Mouse (Mus musculus) adipocyte (in vitro differentiated cells): ENCODE data around the gene Dusp23.

Experiments used
- DNase-seq: peaks from one replicate; pipeline ENCODE4 v3.0.0-alpha.2; 2016; ENCODE audit warnings: low spot score

Dusp23 gene

DNA sequence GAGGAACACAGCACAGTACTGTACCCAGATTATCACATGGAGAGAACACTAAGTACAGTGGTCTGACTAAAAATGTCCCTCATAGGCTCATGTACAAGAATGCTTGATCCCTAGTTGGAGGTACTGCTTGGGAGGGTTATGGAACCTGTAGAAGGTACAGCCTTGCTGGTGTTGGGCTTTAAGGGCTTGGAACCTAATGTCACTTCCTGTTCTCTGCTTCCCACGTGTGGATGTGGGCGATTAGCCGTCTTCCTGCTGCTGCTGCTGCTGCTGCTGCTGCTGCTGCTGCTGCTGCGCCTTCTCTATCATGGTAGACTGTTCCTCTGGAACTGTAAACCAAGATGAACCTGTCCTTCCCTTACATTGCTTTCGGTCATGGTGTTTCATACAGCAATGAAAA, 9.2 kb downstream of the Dusp23 start:
- no peak for DNase-seq

DNA sequence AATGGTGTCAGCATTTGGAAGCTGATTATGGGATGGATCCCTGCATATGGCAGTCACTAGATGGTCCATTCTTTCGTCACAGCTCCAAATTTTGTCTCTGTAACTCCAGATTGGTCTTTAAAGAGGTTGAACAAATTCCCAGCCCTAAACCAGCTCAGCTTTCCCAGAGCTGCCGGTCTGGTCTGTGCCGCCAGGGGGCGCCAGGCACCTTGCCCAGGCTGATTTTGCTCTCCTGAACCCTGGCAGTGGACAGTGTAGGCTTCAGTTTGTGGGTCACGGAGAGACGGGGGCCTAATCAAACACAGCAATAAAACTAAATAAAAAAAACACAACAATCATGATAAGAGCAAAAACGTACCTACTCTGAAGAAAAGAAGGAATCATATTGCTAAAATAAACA, 13.5 kb downstream of the Dusp23 start:
- DNase-seq = peak; percentile 44

DNA sequence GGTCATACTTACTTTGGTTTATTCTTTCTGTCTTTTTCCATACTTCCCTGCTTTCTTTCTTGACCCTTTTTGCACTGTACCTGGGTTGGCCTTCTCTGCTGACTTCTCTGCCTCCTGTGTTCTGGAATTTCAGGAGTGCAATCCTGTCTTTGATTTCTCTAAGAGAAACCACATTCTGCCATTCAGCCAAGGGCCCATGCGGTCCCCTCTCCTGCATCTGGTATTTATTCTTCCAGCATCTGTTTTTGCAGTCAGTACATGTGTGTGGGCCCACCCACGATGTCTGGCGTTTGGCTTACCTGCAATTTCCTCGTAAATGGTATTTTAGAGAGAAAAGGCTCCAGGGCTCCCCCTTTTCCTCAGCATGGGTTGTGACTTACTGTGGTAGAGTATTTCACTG, 14.6 kb downstream of the Dusp23 start:
- no peak for DNase-seq

DNA sequence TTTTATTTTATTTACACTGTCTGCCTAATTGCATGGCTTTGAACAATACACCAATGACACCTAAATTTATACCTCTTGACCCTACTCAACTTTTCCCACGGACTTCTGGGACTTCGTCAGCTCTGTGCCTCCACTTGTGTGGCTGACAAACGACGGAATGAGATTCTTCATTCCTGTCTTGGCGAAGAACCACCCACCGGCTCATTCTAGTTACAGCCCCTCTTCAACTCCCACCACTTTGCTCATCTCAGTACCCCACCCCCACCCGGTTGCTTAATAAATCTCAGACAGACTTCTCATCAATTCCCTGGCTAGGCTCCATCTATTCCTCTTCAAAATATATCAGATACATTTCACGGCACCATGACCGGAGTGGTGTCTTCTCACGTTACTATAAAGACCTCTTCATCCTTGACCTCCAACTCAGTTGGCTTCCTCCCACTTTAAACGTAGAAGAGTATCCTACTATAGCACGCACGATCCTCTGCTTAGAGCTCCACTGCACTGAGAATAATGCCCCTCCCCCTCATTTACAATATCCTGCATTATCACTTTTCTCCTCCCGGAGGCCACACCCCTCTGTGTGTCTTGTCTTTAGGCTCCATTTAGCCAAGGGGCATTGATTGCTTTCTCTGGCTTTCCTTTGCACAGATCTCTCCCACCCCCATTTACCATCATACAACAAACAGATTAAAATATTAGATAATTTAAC, 15.2 kb downstream of the Dusp23 start:
- DNase-seq = no peak

DNA sequence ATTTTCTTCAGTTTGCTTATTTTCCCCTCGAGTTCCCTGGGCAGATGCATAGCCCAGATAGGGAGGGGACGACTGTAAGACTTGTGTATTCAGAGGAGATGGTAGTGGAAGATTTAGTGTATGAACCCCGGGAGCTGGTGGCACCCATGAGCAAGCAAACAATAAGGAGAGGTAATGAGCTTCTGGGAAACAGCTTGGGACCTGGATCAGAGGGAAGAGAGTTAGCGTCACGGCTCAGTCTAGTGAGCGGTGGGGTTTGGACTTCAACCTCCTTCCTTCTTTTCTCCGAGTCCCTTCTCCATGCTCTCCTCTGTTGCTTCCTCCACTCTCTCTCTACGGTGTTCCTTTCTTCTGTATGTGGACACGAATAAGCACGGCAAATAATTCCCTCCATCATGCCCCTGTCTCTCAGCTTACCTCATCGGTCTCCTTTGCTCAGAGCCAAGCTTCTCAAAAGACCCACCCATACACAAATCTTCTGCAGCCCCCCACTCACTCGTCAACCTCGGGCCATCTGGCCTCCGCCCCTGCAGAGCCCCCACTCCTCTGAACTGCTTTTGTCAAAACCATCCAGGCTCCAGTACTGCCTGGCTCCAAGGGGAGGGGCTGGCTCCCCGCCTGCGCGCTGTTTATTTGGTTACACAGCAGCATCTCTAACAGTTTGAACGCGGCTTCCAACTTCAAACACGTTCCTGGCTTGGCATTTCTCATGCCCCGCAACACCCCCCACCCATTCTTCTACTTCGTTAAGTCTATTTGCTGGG, 16.0 kb downstream of the Dusp23 start:
- no peak for DNase-seq

DNA sequence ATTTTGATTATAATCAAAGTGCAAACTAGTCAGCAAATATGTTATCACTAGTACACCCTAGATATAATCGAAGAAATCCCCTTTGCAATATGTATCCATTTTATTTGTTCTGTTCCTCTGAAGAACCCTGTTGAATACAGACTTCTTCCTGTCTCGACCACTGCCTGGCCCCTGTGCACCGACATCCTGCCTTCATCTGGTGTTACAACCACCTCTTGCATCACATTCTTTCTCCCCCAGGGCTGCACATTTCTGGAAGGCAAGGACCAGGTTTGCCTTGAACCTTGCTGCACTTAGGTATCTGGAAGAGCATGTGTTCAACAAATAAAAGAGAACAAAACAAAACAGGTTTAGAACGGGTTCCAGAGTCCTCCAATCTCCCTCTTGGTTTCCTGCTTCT, 17.4 kb downstream of the Dusp23 start:
- no peak for DNase-seq

DNA sequence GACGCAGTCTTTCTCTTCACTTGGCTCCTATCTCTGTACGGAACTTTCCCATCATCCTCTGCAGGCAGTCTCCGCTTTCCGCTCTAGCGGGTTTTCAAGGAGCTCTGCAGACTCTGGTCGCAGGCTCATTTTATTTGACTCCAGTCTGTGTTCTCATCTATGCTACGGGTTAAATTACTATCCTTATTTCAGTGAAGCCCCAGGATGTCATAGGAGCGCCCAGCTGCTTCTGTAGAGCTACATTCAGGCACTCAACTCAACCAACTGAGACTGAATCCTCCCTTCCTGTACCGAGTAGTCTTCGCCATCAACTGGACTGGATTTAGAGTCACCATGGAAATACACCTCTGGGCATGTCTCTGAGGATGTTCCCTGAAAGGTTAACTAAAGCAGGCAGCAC, 18.1 kb downstream of the Dusp23 start:
- no peak for DNase-seq

DNA sequence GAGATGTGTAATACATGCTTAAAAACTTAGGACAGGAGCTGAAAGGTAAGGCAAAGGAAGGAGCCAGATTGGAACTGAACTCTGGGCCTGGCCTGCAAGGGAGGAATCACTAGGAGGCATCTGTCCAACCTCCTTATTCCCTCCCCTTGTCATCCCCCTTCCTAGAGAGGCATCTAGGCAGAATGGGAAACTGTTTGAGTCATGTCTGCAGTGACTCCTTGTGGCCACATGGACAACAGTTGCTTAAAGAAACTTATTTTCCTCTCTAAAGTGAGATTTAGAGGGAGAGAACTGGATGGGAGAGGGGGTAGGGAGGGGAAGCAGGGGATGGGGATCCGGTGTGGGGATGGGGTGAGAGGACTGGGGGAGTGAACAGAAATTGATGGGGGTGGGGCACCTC, 20.0 kb downstream of the Dusp23 start:
- peak; percentile 14 for DNase-seq

DNA sequence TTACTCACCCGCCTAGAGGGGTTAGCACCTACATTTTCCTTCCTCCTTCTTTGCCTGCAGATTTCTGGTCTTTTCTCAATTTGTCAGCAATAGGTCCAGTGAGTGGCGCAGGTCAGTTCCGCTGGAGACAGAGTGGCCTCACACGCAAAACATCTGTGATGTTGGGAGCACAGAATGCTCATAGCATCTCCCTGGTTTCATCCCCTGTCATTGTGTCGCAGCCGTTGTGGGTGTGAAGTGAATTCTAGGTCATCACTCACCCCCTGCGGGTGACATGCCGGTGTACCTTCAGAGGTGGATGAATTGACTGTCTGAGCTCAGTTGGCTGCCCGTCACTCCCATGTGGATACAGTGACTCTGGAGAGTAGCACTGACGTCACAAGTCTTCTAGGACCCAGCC, 21.5 kb downstream of the Dusp23 start:
- no peak for DNase-seq

DNA sequence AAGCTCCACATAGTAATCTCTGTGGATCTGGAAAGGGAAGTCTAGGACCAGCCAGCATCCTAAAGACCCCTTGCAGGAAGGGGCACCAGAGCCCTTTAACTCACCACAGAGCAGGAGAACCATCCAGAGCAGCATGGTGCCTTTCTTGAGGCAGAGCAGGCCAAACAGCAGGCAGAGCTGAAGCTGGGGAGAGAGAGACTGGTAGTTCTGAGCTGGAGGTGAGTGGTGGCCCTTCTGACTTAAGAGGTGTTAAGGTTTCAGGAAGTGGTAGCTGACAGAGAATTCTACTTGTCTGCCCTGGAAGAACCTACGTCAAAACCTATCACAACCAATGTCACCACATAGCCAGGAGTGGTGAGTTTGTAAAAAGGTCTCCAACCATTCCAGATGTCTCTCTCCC, 30.4 kb downstream of the Dusp23 start, which contains the start of gene Fcrl6:
TSS of gene Fcrl6 (minus strand) at position 226 of the 400 bp plus-strand sequence.
- no peak for DNase-seq

DNA sequence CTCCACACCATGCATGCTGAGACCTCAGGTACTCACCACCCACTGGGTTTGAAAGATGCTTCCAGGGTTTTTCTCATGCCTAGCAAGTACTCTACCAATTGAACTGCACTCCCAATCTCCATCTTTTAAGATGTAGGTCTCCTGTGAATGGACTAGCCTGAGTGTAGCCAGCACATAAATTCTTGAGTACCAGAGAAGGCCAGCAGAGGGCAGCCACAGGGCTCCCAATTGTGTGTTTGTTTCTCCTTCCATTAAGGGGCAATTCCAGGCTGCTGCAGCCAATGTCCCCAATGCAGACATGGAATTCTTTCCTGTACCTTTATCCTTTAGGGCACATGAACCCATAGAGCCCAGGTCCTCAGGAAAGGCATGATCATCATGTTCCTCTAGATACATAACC, 38.3 kb downstream of the Dusp23 start:
- DNase-seq = peak; percentile 20

DNA sequence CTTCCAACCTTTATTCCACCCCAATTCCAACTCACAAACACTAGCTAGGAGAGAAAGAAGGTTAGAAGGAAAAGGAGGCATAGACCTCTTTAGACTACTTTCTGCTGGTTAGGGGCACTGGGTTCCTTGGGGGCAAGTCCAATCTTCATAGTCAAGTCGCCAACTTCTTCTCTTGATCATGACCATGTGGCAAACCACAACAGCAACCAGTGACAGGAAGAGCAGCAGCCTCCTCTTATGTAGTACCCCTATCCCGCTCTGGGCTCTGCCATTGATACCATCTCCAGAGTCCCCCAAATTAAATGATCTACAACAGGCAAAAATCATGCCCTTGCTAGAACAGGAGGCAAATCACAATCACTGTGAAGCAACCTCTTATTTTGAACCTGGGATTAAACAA, 38.8 kb downstream of the Dusp23 start:
- DNase-seq = no peak

DNA sequence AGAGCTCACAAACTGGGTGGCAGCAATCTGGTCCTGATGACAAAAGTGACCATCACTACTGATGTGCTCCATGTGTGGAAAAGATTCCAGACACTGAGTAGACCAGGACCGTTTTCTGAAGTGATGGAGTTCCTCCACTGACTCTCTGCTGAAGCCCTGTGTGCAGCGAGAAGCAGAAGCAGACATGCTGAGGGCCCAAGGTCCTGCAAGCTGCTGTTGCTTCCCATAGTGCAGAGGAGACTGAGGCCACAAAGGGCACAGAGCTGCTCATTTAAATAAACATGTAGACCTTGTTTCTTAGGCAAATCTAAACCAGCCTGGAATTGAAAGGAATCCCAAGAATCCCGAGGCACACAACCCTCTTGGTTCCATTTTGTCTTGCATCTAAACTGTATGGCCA, 39.4 kb downstream of the Dusp23 start:
- DNase-seq = no peak

DNA sequence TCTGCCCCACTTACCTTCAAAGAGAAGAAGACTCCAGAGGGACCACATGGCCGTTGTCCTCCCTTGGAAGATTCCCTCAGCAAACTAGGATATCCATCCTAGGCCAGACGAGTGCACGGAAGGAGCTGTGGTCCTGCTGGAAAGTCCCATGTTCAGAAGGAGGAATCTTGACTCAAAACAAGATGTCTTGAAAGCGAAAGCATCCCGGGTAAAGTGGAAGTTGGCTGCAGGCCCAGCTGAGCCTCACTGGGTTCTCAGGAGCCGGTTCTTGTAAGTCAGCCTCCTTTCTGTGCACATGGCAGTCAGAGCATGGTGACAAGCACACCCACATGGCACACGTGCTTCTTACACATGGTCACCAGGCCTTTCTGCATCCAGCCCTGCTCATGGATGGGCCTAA, 42.4 kb downstream of the Dusp23 start, which contains the start of gene Slamf8:
TSS of gene Slamf8 (minus strand) at position 184 of the 400 bp plus-strand sequence.
- DNase-seq = peak; percentile 21

DNA sequence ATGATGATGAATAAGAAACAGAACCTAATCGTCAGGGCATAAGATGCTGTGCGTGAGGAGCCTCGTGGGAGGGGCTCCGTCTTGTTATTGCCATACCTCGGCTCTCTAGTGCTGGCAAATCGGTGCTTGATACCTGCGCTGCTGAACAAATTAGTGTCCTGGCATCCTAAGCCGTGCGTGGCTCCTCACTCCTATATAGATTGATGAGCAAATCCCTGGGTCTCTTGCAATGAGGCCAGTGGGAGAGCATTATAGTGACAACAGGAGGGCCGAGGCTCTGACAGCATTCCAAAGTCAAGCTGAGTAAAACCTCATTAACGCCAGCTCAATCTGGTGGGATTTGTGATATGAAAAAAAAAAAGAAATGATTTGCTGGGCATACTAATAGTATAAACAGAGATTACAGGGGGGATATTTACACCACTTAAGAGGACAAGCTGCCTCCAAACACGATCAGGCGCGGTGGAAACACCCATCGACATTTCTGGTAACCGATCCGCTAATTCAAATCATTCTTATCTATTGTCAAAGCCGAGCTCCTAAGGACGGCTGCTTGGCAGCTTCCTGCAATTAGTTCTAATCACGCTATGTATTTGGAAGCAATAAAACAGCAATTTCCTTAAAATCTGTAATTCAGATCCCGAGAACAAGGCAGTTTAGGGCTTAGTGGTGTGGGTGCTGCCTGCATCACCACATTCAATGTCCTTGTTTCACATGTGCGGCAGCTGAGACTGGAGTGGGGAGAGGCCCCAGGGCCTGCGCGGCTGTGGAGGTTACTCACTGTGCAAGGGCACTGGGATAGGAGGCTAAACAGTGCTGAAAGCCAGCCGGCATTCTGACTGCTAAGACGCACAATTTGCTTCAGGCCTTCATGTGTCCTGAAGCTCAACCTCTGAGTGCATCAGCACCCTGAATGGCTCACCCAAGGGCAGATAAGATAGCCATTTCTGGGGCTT, 46.9 kb downstream of the Dusp23 start:
- no peak for DNase-seq

DNA sequence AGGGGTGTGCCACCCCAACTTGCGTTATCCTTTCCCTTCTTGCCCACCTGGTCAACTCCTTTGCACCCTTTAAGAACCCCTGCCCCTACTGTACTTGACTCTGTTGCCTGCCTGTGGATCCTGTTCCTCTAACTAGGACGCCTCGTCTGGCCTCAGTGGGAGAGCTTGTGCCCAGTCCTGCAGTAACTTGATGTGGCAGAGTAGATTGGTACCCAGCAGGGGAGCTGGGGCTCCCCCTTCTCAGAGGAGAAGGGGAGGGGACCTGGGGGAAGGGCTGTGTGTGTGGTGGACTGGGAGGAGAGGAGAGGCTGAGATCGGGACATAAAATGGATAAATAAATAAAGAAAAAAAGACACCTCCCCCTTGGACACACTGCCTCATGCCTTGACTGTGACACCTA, 47.7 kb downstream of the Dusp23 start:
- DNase-seq = no peak

DNA sequence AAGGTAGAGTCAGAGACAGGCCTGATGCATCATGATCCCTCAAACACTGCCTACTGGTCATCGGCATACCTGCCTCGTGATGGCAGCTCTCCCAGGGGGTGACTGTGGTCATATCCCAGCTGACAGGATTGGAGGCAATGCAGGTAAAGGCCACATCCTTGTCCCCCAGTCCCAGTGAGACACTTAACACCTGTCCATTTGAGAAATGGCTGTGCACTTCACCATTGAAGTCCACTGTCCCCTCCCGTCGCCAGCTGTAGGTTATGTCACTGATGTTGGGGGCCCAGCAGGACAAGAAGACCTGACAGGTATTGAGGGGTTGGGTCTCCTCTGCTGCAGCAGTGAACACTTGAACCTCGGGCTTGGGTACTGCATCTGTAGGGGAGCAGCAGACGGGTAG, 48.5 kb downstream of the Dusp23 start:
- no peak for DNase-seq

DNA sequence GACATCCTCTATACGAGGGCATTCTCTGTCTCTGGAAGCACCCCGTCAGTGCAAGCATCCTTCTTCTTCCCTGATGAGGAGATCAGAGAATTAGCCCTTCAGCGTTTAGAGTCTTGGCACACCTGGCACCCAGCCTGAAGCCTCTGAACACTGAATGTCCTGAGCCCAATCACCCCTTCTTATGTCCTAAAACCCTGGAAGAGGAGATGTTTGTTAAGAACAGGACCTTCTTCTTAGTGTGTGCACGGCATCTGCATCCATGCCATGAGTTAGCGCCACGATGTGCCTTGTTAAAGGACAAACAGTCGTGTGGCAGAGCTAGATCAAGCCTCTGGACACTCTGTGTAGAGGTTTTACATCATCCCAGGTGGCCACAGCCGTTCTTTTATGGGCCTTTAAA, 50.3 kb downstream of the Dusp23 start:
- DNase-seq = no peak
